Mouse (Mus musculus) adipose tissue, adult 10 weeks (tissue): ENCODE measurements around the gene Pde8a. TPM values are rescaled to one million over a fixed set of nuclear protein-coding genes. Genes with fewer than 3 reads are reported as not detected.

Experiments
- polyA plus RNA-seq: library from polyadenylated mRNA; stranded (reverse); fragments of 350-450 nt; fragmentation: Illumina TruSeq; extraction: RNeasy Lipid Tissue Mini Kit (QIAGEN cat#74804); gene quantifications from one replicate; pipeline ENCODE4 v1.2.3, GENCODE M21; 2014; ENCODE audit warnings: low read depth, low replicate concordance

Gene Pde8a
- polyA plus RNA-seq = 19.0 TPM

DNA sequence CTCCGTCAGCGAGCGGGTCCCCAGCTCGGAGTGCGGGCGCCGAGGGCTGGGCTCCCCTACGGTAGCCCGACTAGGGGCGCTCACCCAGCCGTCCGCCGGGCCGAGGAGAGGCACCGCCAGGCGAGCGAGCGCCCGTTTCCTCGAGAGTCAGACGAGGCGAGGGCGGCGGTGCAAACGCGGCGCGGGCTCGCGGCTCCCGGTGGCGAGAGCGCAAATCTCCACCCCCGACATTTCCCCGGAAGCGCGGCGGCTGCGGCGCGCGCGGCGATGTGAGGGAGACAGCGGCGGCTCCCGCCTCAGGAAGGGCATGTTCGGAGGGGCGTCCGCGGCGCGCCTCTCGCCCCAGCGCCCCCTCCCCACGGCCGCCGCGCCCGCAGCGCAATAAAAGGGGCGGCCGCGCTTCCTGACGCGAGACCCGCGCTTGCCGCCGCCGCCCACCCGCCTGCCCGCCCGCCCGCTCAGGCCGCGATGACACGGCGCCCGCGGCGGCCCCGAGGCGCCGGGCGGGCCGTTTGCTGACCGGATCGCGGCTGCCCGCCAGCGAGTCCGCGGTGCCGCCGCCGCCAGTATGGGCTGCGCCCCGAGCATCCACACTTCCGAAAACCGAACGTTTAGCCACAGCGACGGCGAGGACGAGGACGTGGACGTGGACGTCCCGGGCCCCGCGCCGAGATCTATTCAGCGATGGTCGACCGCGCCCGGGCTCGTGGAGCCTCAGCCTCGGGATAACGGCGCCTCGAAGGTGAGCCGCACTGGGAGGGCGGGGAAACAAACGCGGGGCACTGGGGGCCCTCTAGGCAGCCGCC is at the start of gene Pde8a:
Gene Pde8a (plus strand): TSS at position 250 of the 806 bp plus-strand sequence.

DNA sequence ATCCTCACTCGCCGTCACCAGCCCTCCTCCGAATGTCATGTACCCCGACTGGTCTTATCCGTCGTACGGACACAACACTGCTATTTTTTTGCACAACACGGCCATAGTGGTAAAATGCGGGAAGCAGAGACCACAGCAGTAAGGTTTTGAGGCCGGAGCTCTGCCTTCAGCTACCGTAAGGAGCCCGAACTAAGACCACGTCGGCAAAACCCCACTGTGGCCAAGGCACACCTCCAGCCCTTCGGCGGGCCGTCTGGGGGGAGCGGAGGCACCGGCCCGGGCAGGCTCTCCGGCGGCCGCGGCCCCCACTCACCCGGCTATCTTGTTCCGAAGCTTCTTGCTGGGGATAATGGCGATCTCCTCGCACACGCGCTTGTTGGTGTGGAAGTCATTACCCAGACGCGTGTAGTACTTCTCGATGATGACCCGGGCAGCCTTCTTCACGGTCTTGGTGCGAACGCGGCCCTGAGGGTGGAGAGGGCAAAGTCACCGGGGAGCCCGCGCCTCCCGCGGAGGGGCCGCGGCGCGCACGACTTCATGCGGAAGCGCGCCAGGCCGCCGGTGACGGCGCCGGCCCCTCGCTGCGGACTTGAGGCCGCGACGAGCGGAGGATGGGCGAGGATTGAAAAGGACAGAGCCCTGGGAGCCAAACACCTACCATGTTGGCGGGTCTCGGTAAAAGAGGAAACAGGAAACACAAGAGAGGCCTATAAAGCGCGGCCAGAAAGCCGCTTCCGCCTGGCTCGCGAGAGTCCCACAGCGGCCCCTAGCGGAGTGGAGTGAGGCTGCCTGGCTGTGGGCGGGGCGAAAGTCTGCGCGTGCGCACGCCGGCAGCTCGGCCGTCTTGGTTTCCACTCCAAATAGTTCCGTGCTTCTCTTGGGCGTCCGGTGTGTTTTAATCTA is 131.4 kb downstream of the Pde8a start, which contains the start of gene Rps17:
Gene Rps17 (minus strand): TSS at position 711 of the 903 bp plus-strand sequence.

Other genes starting within 250 kb of the Pde8a start
- gene Zfp592, start 219.9 kb upstream of the Pde8a start, polyA plus RNA-seq = 17.6 TPM
- 0.27 TPM for gene Alpk3, start 156.0 kb upstream of the Pde8a start, polyA plus RNA-seq
- not detected for gene Slc28a1, start 98.8 kb upstream of the Pde8a start, polyA plus RNA-seq
- gene Rps17, start 131.7 kb downstream of the Pde8a start, polyA plus RNA-seq = 1,708 TPM
- 58.9 TPM for gene Cpeb1, start 241.9 kb downstream of the Pde8a start, polyA plus RNA-seq